Mouse (Mus musculus) layer of hippocampus, postnatal 36 days (tissue): ENCODE results near the gene Ndc1. TPM values are rescaled to one million over a fixed set of nuclear protein-coding genes. Genes with fewer than 3 reads are reported as not detected.
"Not testable (repeated sequence)": the region's sequence is repeated elsewhere in the genome, so short reads cannot be mapped to it uniquely, and the experiment has no call there.

Source experiments
- DNase-seq, 2 experiments: peaks; one replicate each; pipeline ENCODE4 v3.0.0; 2022
- total RNA-seq, 2 experiments: library from RNA; stranded (reverse); gene quantifications; 2 replicates each; pipeline ENCODE4 v1.2.3; 2021

Ndc1 gene
- total RNA-seq, 2 experiments from 2014 or later, result 11.0 to 12.5 TPM

GRCm38 (mm10) chr4:107366408-107366807, 1.2 kb upstream of the Ndc1 start:
- not testable (repeated sequence) for DNase-seq

- DNase-seq, result no peak
Measured at GRCm38 (mm10) chr4:107372304-107372703, 4.7 kb downstream of the Ndc1 start.

- no peak for DNase-seq
Measured at GRCm38 (mm10) chr4:107374677-107375076, 7.1 kb downstream of the Ndc1 start.

DNA sequence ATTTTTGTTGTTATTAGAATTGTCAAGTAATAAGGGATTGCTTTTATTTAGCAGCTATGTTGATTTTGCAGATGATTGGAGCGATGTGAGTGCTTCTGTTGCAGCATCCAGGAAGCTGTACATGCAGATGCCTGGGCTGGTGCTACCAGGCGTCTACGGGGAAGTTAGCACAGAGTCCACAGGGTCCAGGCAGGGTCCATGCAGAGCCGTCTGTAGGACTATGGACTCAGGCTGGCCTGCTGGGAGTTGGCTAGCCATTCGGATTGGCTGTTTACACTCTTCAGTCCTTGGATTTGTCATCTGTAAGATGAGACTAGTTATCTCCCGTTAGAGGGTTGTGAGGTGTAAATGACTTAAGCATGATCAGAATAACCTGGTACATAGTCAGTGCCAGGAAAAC, 11.4 kb downstream of the Ndc1 start:
- DNase-seq, result no peak

DNA sequence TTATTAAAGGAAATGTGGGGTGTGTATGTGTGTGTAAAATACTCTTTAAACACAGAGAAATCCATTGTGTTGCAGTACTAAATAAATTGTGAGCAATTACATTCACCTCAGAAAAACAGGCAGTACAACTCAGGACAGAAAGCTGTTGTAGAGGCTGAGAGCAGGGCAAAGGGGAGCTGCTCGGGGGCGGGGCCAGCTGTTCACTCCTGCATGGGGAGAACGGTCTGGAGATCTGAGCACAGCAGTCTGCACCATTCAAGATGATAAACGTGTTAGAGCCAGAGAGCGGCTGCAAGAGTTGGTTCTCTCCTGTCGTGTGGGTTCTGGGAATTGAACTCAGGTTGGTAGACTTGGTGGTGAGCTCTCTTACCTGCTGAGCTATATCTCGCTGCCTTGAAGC, 13.3 kb downstream of the Ndc1 start:
- DNase-seq, result no peak

DNA sequence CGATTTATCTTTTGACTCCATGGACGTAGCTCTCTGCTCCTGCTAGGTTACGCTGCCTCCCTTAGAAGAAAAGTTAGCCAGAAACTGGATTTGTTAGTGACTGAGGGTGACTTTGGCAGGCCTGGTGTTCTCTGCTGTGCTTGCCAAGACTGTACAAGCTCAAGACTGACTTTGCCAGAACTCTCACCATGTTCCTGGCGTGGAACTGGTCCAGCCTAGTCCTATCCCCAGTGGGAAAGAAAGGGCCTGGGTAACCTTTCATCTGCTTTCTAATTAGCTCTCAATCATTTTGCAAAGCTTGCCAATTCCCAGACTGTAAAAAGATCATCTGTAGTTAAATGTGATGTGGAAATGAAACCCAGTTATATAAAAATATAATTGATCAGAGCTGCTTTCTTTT, 19.5 kb downstream of the Ndc1 start:
- peak; percentile 30 to 38 for DNase-seq

GRCm38 (mm10) chr4:107387465-107387864, 19.9 kb downstream of the Ndc1 start:
- peak in 1 of 2 experiments; percentile 11 for DNase-seq

- no peak for DNase-seq
Measured at GRCm38 (mm10) chr4:107388291-107388690, 20.7 kb downstream of the Ndc1 start.

DNA sequence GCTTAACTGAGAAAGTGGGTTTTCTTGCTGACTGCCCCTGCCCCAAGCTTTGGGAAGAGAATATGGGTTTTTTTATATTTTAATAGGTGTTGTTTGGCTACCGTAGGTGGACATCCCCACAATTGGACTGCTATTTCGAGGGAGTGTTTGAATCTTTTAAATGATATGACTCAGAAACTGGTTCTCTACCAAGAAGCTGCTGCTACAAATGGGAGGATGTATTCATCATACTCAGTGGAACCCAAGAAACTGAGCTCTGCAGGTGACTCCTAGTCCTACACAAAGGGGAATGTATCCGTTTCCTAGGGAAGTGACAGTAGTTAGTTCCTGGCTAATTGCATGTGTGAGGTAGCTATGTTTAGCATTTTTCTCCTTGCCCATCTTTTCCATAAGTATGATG, 21.8 kb downstream of the Ndc1 start:
- no peak for DNase-seq

DNA sequence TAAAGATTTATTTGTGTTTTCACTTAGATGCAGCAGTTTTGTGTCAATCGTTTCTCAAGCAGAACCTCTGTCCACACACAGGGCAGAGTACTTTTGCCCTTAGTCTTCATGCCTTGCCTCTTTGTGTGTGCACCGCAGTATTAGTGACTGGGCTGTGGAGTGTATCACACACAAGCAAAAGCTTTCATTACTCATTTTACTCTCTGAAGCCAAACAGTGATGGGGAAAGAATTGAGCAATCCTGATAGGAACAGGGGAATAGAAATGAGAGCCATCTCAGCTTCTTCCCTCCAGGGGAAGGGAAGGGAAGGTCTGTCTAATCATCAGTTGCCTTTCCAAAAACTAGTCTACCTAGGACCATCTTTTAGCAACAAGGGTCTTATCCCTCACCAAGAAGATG, 26.2 kb downstream of the Ndc1 start:
- DNase-seq, result no peak

- no peak for DNase-seq
Measured at GRCm38 (mm10) chr4:107420202-107420601, 52.6 kb downstream of the Ndc1 start.

- DNase-seq, result no peak
Measured at GRCm38 (mm10) chr4:107421711-107422110, 54.1 kb downstream of the Ndc1 start.

DNA sequence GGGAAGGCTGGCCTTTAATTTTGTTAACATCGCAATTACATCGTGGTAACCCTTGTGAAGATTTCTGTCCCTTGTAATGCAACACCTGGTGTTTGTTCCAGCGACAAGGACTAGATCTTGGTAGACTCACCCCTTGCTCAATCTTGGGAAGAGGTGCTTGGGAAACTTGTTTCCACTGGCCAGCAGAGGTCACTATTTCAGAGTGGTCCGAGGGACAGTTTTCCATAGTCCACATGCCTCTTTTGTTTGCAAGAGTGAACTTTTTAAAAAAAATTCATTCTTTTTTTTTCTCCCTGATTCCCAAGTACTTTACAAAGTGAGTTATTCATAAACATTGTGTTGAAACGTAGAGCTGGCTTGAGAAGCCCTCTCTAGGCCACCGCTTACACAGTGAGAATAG, 54.6 kb downstream of the Ndc1 start:
- no peak for DNase-seq

- no peak for DNase-seq
Measured at GRCm38 (mm10) chr4:107425616-107426015, 58.0 kb downstream of the Ndc1 start.

- no peak for DNase-seq
Measured at GRCm38 (mm10) chr4:107426631-107427030, 59.0 kb downstream of the Ndc1 start.

GRCm38 (mm10) chr4:107432717-107433116, 65.1 kb downstream of the Ndc1 start:
- DNase-seq, result peak in 1 of 2 experiments; percentile 25

DNA sequence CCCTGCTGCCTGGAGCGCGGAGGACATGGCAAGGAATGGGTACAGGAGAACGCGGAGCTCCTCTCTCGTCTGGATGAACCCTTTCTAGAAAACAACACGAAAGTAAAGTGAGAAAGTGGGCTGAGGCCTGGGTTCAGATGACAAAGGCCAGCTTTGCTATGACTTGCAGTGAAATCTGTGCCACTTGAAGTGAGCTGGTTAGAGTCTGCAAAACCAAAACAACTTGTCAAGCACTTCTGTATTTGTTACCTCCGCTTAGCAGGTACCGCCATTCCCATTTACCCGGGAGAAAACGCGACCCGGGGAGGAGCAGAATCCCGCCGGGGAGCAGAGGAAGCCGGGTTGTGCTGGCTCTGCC, 66.4 kb downstream of the Ndc1 start:
- no peak for DNase-seq

- DNase-seq, result peak; percentile 34 to 44
Measured at GRCm38 (mm10) chr4:107434356-107435237, 67.0 kb downstream of the Ndc1 start, which contains the start of gene Glis1. TSS of gene Glis1 (plus strand) at chr4:107434591.

DNA sequence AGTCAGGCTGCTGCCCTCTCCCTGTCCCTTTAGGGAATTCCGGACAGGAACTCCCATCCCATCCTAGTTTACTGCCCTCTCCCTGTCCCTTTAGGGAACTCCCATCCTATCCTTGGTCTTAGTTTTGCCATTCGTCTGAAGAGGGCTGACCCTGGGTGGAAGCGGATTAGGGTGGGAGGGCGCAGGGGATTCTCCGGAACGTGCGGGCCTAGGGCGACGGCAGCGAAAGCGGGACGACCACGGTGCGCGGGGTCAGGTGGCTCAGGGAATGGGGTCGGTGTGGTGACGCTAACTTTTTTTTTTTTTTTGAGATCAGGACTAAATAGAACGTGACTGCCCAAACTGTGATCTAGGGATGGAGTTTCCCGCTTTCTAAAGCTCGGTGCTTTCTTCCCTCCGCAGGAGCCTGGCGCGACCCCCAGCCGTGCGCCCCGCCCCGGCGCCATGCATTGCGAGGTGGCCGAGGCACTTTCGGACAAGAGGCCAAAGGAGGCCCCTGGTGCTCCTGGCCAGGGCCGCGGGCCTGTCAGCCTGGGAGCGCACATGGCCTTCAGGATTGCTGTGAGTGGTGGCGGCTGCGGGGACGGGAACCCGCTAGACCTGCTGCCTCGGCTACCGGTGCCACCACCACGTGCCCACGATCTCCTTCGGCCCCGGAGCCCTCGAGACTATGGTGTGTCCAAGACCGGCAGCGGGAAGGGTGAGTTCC, 67.8 kb downstream of the Ndc1 start:
- no peak for DNase-seq

DNA sequence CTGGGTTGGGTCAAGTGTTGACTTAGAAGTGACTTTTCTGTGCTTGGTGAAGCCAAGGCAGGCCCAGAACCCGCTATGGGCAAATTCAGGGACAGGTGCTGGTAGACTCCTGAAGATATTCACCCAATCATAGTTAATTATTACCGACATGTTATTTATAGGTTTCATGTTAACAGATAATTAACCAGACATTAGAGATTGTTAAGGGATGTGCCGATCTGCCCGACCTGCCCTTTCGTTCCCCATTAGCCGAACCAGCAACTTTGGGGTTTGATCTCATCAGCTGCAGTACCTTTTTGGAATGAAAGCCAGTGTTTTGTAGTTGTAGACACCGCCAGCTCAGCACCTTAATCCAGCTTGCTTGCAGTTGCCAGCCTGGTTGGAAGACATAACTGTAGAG, 68.9 kb downstream of the Ndc1 start:
- no peak for DNase-seq

GRCm38 (mm10) chr4:107438741-107439140, 71.2 kb downstream of the Ndc1 start:
- no peak for DNase-seq

DNA sequence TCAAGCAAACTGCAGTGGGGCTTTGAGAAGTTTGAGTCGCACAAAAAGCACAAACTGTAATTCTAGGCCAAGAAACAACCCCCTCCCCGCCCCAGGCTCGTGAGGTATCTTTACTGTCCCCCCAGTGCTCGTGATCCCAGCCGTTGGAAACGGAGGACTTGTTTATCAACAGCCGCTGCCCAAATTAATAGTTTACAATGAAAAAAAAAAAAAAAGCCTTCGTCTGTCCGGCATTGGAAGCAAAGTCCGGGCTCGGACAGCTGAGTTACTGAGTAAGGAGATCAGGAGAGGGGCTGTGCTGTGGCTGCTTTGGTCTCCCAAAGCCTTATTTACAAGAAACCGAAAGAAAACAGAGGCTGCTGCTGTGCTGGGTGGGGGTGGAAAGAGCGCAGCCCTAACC, 72.7 kb downstream of the Ndc1 start:
- no peak for DNase-seq

DNA sequence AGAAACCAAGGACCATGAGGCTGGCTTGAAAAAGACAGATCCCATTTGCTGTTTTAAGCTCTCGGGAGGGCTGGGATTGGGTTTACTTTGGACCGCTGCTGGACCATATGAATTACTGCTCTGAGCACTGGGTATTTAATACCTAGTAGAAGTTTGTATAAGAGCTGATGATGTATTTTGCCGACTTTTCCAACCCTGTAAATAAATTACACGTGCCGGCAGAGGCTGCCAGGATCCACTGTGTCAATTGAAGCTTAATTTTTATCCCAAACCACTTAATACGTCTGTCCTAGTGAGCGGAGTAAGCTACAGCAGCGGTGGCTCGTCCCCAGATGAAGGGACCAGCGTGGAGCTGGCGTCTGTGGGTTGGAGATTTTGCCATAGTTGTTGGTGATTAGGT, 74.7 kb downstream of the Ndc1 start:
- DNase-seq, result no peak
